Mouse (Mus musculus) heart, adult 2 months (tissue): ENCODE data around the gene Cars2.

ENCODE experiments used
- CTCF ChIP-seq: fragments of 200-600 bp; IDR thresholded peaks from 2 replicates; pipeline ENCODE4 v1.8.1; 2022; ENCODE audit warnings: antibody characterized with exemption, mild to moderate bottlenecking, moderate library complexity
- POLR2A ChIP-seq: fragments of 200-500 bp; IDR thresholded peaks from 2 replicates; pipeline ENCODE4 v1.6.1; 2011; ENCODE audit warnings: mild to moderate bottlenecking, low read depth, low read length, control low read depth; ENCODE audit not compliant: insufficient read depth

DNA sequence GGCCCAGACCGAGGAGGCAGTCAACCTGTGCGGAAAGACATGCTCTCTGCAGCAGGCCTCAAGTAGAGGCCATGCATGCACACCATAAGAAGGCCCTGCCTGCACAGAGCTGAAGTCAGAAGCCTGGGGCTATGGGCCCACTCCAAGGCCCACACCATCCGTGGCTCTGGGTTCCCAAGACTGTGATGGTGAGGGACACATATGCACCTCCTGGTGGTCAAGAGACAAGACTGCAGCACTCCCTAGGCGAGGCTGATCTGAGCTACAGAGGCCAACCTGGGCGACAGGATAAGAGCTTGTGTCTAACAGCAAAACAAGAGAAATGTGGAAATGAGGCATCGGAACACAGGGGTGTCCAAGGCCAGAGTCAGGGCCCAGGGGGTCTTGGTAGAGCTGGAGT lies 3.5 kb downstream of the Cars2 start:
- TF ChIP-seq POLR2A: no peak
- peak; percentile 44 for TF ChIP-seq CTCF
